Mouse (Mus musculus) bone marrow macrophage, adult 2 months (primary cell): ENCODE data around the gene Ablim1. TPM values are rescaled to one million over a fixed set of nuclear protein-coding genes. Genes with fewer than 3 reads are reported as not detected.

ENCODE experiments used
- H3K27ac ChIP-seq: 2 replicates; pipeline ENCODE4 v1.5.1; 2012; ENCODE audit warnings: low read depth, low read length; ENCODE audit not compliant: insufficient read depth
- H3K4me1 ChIP-seq: 2 replicates; pipeline ENCODE4 v1.6.1; 2012; ENCODE audit warnings: low read length; ENCODE audit not compliant: control insufficient read depth, insufficient read depth
- H3K4me3 ChIP-seq: 2 replicates; pipeline ENCODE4 v1.5.1; 2012; ENCODE audit warnings: mild to moderate bottlenecking, low read length, moderate library complexity; ENCODE audit not compliant: insufficient read depth
- CTCF ChIP-seq: IDR thresholded peaks from 2 replicates; pipeline ENCODE4 v1.5.1; 2012; ENCODE audit warnings: low read depth, mild to moderate bottlenecking, low read length, moderate library complexity
- POLR2A ChIP-seq: IDR thresholded peaks from 2 replicates; pipeline ENCODE4 v1.6.1; 2012; ENCODE audit warnings: mild to moderate bottlenecking, low read depth, low read length, borderline replicate concordance
- polyA plus RNA-seq: library from polyadenylated mRNA; stranded (reverse); fragments of >200 nt; gene quantifications from 2 replicates; pipeline ENCODE4 v1.2.4, GENCODE M21; 2012; ENCODE audit not compliant: missing spikeins, insufficient read depth, insufficient read length

Ablim1 gene
- polyA plus RNA-seq, 1 experiment = 0.25 TPM

DNA sequence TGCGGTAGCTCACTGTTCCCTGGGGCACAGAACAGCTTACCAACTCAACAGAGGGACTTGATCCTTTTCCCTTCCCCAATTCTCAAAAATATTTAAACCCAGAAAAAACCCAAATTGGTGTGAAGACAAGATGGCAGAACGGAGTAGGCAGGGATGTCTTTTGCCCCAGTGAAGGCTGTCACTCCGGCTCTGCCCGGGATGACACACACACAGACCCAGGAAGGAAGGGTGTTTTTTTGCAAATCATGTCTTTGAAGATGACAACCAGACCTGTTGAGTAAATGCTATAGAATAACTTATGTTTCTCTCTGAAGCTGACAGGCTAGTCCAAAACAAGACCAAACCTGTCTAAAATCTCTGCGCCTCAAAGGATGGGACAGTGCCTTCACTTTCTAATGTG lies 187.2 kb downstream of the Ablim1 start:
- Histone ChIP-seq H3K4me3 (no peak overlapping the region), H3K27ac (no peak overlapping the region), H3K4me1 (no peaks in the 10 kb centered on the region)
- TF ChIP-seq CTCF (no peak), POLR2A (no peak)

DNA sequence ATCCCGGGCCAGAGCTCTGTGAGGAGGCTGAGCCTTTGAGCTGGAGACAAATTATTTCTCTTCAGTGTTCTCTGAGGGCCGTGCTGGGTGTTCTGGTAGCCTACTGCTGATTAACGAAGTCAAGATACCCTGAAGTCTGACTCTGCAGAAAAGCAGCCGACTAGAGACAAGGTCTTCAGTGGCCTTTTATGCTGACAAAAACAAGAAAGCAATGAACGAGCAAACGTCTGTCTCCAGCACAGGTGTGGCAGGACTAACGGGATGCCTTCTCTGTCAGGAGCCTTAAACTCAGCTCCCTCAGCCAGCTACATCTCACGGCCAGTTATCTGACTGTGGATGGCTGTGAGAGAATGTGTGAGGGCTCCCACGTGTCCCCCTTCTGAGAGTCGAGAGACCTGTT lies 187.8 kb downstream of the Ablim1 start:
- TF ChIP-seq POLR2A (no peak), CTCF (no peak)
- H3K4me1 ChIP-seq = no peaks in the 10 kb centered on the region
- H3K4me3 ChIP-seq = no peak overlapping the region
- H3K27ac ChIP-seq = no peak overlapping the region

DNA sequence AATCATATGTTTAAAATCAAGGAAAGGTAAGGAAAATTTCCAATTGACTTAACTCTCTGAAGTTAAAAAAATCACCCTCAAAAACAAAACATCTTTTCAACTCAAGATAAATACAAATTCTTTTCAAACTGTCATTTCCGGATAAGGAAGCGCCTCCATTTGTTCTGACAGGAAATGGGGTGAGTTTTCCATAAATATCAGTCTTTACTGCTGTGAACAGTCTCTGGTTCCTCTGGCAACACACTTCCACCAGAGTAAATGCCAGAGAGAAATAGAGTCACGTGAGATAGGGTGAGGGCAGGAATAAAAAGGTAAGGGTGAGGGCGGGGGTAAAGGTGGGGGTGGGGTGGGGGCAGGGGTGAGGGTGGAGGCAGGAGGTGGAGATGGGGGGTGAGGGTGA lies 189.8 kb downstream of the Ablim1 start:
- Histone ChIP-seq H3K27ac (no peak overlapping the region), H3K4me1 (no peaks in the 10 kb centered on the region), H3K4me3 (no peak overlapping the region)
- no peak for TF ChIP-seq POLR2A
- no peak for TF ChIP-seq CTCF

DNA sequence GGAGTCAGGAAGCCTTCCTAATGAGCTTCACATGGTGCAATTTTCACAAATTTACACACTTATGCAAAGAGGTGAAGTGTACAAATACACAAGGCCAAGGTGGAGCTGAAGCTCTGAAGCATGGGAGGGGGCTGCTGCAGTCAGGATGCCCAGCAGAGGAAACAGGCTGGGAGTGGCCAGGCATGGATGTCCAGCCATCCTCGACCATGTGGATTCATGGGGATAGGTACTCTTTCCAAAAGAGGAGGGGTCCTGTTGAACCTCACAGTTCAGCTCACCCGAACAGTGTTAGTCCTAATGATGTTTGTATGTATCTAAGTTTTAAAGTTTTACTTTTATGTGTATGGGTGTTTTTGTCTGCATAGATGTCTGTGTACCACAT lies 190.6 kb downstream of the Ablim1 start:
- Histone ChIP-seq H3K4me1 (no peaks in the 10 kb centered on the region), H3K27ac (no peak overlapping the region), H3K4me3 (no peak overlapping the region)
- TF ChIP-seq POLR2A = no peak
- TF ChIP-seq CTCF = no peak

DNA sequence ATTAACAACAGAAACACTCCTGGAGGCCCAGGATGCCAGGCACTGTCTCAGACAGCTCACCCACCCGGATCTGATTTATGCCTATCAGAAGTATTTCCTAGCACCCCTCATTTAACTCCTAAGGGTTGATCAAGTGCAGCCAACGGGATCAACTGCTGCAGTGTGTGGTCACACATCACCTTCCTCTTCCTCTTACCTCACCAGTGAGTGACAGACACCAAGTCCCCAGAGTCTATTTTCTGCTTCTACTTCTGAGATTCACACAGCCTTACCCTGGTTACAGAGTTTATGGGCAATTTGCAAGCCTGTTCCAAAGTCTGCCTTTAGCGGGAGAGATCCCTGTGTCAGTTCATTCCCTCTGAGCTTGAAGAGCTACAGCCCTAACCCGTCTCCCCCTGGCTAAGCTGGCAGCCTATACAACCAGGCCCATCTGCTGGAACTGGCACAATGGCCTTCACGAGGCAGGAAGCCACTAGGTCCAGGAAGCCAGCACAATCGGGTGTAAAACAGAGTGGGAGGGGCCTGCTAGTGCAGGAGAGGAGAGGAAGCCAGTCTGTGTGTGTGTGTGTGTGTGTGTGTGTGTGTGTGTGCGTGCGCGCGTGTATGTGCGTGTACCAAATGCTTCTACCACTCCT lies 191.1 kb downstream of the Ablim1 start:
- Histone ChIP-seq H3K4me1 (no peaks in the 10 kb centered on the region), H3K4me3 (no peak overlapping the region), H3K27ac (no peak overlapping the region)
- no peak for TF ChIP-seq CTCF
- no peak for TF ChIP-seq POLR2A

DNA sequence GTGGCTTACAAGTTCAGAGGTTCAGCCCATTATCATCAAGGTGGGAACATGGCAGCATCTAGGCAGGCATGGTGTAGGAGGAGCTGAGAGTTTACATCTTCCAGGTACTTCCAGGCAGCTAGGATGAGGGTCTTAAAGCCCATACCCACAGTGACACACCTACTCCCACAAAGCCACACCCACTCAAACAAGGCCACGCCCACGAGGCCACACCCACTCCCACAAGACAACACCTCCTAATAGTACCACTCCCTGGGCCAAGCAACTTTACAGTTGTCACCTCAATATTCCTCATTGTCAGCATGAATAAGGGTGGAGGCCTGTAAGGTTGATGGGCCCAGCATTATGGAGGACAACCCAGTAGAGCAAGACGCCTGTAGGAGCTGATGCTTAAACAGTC lies 192.5 kb downstream of the Ablim1 start:
- no peak overlapping the region for H3K4me3 ChIP-seq
- H3K27ac ChIP-seq = no peak overlapping the region
- no peak for TF ChIP-seq CTCF
- TF ChIP-seq POLR2A = no peak
- H3K4me1 ChIP-seq = no peaks in the 10 kb centered on the region

DNA sequence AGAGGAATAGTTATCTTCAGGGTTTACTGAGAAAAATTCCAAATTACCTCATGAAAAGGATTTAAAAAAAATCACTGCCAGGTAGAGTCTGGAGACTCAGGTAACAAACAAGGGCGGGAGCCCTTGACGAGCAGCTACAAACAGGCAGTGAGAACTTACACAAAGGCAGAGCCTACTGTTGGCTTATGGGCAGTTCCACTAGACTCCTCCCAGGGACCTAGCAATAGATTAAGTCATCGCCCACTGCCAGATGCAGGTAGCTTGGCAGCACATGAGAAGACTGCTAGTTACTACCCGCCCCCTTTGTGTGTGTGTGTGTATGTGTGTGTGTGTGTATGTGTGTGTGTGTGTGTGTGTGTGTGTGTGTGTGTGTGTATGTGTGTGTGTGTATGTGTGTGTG lies 193.7 kb downstream of the Ablim1 start:
- Histone ChIP-seq H3K27ac (no peak overlapping the region), H3K4me1 (no peaks in the 10 kb centered on the region), H3K4me3 (no peak overlapping the region)
- TF ChIP-seq CTCF (no peak), POLR2A (no peak)

DNA sequence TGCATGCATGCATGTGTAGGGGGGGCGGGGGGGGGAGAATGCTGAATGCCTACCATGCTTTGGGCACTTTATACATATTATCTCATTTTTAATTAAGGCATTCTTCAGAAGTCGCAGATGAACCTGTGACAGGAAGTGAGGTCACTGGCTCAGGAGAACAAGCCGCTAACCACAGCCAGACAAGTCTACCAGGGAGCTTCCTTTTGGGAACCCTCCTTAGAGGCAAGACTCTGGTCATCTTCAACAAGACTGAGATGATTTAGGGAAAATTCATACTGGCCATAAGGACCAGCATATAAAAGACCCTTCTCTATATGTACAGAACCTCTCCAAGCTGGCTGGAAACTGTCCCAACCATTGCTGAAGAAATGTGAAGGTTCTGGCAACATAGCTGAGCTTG lies 195.1 kb downstream of the Ablim1 start:
- TF ChIP-seq CTCF = no peak
- TF ChIP-seq POLR2A = no peak
- no peaks in the 10 kb centered on the region for H3K4me1 ChIP-seq
- H3K4me3 ChIP-seq = no peak overlapping the region
- no peak overlapping the region for H3K27ac ChIP-seq

DNA sequence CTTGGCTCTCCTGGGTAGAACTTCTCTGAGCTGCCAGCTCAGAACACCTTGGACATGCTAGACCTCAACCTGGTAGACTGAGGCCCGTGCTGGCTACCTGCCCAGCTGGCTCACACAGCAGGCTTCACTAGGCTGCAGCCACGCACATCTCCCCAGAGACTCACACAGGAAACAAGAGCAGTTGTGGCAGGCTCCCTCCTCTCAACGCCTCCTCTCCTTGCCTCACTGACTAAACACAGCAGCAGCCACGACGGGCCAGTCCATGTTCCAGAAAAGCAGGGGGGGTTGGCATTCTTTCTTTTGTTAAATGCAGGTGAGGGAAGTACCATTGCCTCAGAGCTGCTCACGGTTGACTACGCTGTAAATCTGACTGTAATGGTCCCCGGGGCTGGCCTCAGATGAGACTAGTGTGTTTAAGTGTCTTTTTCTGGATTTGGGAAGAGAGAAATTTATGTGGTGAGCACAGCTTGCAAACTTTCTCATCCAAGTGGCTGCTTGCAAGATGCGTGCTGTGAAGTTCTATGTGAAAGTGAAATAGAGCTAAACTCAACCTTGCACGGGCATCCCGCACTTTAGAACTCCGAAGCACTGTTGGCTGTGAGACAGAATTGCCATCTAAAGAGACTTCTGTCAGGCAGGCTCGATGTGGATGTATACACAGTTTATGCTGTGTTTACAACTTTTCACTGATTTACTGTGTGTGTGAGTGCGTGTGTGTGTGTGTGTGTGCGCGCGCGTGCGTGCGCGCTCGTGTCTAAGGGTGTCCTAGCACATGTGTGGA lies 195.7 kb downstream of the Ablim1 start:
- Histone ChIP-seq H3K27ac (no peak overlapping the region), H3K4me1 (no peaks in the 10 kb centered on the region), H3K4me3 (peak overlapping the region; percentile 34)
- TF ChIP-seq CTCF (no peak), POLR2A (no peak)

DNA sequence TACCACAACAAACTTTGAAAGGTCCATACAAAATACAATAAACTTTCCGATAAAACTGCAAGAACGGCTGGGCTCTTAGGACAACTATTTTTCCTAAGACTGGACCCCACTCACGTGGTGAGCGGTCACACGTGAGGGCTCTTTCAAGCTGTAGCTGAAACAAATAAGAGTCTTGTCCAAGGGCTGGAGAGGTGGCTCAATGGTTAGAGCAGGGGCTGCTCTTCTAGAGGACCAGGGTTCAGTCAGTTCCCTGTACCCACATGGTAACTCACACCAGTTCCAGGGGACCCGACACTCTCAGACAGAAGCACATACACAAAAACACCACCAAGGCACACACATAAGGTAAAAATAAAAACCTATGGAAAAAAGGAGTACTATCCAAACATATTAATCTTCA lies 197.0 kb downstream of the Ablim1 start:
- Histone ChIP-seq H3K4me3 (no peak overlapping the region), H3K27ac (no peak overlapping the region), H3K4me1 (no peaks in the 10 kb centered on the region)
- TF ChIP-seq CTCF = no peak
- TF ChIP-seq POLR2A = no peak
